Mouse (Mus musculus) MN1 (cell line): ENCODE measurements around the gene Srp72.
"Not testable (repeated sequence)": the region's sequence is repeated elsewhere in the genome, so short reads cannot be mapped to it uniquely, and the experiment has no call there.

Source experiments
- DNase-seq: peaks from one replicate; pipeline ENCODE4 v3.0.0-alpha.2; 2016; ENCODE audit warnings: low spot score

Gene Srp72

DNA sequence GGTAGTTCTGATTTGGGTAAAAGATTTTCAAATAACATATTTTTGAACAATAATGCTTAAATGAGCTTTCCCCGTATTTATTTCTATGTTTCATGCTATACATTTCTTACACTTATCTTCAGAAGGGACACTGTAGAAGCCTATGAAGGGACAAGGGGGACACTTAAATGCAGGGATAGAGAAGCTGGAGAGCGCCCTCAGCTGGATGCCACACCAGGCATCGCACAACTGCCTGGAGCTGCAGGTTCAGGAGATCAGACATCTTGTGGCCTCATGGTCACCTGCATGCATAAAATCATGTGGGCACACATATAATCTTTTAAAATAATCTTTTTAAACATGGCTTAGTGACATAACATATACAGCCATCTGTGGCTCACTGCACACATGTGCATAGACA lies 9.8 kb upstream of the Srp72 start:
- DNase-seq = no peak

DNA sequence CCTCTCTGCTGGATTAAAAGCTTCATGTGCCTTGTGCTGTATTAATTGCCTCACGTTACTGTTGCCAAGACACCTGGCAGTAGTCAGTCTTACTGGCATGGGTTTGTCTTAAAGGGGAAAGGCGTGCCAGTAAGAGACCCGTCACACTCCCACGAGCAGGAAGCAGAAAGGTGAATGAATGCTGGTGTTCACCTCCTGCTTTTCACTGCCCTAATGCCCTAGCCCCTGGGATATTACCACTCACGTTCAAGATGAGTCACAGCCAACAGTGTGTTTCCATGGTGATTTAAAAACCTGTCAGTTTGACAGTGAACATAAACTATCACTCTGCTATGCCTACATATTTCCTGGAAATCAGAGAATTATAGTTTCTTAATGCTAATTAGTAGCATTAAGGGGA lies 5.2 kb upstream of the Srp72 start:
- peak; percentile 67 for DNase-seq

DNA sequence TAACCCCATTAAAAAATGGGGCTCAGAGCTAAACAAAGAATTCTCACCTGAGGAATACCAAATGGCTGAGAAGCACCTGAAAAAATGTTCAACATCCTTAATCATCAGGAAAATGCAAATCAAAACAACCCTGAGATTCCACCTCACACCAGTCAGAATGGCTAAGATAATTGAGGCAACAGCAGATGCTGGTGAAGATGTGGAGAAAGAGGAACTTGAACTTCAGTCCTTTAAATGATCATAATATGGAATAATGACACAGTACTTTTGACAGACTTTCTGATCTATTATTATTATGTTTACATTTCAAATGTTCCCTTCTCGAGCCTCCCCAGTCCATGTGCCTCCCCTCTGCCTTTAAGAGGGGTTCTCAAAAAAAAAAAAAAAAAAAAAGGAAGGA lies 3.4 kb upstream of the Srp72 start:
- not testable (repeated sequence) for DNase-seq

DNA sequence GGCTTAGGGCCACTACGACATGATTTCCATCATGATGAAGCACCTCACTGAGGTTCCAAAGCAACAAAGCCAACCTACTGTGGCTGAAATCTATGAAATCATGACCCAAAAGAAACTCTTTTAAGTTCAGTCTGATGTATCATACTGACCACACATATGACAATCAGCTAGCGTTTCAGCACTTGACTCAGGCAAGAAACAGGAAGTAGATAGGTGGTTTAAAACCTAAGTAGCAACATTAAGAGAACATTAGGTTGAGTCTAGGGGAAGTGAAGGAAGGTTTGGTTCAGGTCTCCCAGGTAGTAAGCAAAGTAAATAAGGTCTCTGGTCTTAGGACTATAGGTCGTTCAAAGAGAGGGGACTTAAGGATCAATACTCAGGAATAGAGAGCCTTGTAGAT lies 995 bp upstream of the Srp72 start:
- DNase-seq = no peak

DNA sequence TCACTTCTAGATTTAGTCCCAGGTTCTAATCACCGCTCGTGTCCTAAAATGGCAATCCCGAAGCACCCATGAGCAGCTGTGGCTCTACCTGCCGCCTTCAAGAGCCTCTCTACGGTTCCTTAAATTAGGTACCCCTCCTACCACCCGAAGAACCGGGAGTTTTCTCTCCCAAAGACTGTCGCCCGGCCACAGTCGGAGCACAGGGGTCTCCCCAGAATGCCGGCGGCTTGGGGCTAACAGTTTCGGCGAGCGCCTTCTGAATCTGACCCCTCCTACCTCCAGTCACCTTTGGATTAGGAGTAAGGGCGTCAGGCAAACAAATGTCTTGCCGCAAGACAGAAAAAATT lies 303 bp upstream of the Srp72 start:
- DNase-seq = no peak

DNA sequence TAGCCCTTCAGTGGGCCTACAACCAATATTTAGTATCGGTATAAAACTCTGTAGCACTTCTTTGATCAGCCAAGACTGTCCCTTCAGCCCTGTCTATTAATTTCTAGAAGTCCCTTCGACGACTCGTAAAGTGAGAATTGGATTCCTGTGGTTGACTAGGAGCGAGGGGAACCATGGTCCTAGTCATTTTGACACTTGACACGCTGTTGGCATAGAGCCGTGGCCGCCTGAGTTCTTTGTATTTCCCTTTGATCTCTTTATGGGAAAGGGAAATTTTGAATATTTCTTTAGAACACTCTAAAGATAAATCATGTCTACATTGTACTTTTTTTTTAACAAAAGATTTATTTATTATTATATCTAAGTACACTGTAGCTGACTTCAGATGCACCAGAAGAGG lies 1.3 kb downstream of the Srp72 start:
- DNase-seq = no peak

DNA sequence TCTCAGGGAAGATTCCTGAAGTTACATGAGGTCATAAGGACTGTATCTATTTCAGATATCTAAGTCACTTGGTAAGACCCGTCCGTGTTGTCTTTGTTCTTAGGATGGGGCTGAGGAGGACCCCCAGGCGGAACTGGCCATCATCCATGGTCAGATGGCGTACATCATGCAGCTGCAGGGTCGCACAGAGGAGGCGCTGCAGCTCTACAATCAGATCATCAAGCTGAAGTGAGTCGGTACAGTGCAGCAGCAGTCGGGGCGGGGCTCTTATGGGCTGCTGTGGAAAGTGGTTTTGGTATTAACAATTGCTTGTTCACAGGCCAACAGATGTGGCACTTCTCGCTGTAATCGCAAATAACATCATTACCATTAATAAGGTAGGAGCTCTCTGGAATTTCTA lies 9.5 kb downstream of the Srp72 start:
- no peak for DNase-seq

DNA sequence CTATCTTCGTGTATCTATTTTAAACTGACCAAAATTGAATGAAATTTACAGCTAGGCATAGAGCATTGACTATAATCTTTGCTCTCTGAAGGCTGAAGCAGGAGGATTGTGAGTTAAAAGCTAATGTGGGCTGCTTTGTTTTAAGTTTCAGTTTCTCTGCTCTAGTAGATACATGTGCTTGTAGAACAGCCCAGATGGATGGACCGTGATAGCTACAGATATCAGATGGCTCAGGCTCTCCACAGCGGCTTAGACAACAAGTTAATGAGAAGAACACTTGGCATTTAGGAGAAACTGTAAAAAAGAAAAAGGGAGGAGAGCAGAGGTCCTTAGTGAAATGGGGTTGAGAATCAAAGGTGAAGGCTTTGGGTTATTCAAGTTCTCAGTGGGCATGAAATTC lies 16.3 kb downstream of the Srp72 start:
- DNase-seq = no peak

DNA sequence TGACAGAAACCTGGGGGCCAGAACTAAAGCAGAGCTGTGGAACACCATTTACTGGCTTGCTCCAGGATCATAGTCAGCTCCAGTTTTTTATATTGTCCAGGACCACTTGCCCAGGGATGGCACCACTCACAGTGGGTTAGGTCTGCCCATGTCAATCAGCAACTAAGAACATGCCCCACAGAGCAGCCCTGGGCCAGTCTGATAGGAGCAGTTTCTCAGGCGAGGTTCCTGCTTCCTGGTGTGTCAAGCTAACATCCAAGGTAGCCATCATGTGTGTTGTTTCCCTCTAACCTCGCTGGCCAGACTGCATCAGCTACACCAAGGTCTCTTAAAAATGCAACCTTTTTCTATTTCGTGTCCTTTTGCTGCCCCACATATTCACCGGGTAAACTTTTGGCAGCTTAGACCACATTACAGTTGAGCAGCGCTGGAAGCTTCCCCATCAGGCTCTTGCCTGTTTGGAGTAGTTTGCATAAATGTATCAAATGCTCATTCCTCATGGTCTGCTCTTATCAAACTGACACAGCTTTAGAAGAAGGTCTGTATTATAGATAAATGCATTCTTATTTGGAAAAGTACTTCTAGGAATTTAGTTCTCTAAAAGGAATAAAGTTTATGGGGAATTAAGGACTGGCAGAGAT lies 18.8 kb downstream of the Srp72 start:
- no peak for DNase-seq

DNA sequence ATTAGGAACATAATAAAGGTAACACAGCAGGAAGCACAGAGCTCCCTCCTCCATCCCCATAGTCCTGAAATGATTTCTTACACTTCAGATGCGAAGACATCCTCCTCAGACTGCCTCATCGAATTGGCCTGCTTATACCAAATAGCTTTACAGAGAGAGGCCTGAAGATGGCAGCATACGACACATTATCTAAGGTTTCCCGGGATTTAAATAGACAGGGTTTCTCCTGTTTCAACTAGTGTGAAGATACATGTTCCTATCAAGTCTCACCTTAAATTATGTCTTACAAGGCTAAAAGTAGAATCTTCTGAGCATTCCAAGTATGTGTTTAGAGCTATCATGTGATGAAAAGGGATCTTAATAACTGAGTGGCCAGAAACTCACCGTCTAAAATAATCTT lies 23.9 kb downstream of the Srp72 start:
- peak; percentile 63 for DNase-seq

DNA sequence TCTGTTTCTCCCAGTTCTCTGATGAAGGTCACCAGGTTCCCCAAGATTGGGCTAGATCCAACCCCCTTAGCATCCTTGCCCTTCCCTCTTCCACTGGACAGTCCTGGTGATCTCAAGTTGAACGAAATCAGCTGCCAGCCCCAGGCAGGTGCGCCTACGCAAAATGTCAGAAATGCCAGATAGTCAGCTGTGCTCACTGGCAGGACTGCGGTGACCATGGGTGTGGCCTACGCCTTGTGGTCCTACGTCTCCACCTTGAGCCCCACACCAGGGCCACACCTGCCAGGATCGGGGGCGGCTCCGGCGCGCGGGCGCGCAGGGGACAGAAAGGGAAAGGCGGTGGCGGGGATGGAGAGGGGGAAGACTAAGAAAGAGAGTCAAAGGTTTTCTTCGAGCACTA lies 26.7 kb downstream of the Srp72 start:
- no peak for DNase-seq

DNA sequence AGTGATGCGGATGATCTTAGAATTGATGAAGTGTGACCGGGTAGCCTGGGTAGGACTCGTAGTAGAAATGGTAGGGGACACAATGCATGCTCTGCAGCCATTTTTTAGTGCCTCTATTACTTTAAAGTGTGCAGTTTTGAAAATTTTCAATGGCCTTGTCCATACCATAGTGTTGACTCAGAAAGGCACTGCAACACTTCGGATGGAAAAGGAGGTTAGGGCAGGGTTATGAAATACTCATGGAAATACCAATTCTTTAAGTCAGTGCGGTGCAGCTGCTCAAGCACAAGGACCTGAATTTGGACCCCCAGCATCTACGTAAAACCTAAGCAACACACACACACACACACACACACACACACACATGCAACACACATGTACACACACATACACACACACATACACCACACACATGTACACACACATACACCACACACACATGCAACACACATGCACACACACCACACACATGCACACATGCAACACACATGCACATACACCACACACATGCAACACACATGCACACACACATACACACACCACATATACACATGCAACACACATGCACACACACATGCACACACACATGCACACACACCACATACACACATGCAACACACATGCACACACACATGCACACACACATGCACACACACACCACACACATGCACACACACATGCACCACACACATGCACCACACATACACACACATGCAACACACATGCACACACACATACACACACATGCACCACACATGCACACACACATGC lies 29.8 kb downstream of the Srp72 start, which contains the start of gene Arl9:
TSS of gene Arl9 (plus strand) at position 5 of the 771 bp plus-strand sequence.
- DNase-seq = no peak

DNA sequence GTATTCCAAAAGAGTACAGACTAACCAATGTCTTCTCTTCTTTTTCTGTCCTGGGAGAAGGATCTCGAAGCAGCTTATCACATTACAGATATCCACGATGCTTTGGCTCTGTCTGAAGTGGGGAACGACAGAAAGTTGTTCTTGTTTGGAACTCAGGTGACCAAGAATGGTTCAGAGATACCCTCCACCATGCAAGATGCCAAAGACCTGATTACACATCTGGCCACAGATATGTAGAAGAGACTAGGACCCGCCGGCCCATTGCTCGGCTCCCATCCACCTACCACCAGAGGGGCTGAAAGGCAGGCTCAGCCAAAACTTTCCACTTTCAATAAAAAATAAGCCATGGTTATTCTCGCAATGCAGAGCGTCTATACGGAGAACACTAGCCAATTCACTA lies 35.9 kb downstream of the Srp72 start:
- DNase-seq = no peak

DNA sequence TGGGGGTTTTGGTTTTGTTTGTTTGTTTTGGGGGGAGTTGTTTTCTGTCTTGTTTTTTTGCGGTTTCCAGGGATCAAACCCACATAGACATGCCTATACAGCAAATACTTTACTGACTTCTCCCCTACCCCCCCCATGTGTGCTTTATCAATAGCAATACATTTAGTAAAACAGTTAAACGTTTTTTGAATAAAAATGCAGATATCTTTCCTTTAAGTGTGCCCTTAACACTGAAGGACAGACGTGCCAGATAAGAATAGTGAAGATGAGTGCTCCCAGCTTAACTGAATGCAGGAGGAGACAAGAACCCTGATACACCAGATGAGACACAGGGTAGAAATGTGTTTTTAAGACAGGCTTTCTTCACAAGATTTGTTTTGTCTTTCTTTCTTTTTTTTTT lies 36.6 kb downstream of the Srp72 start:
- DNase-seq = no peak

DNA sequence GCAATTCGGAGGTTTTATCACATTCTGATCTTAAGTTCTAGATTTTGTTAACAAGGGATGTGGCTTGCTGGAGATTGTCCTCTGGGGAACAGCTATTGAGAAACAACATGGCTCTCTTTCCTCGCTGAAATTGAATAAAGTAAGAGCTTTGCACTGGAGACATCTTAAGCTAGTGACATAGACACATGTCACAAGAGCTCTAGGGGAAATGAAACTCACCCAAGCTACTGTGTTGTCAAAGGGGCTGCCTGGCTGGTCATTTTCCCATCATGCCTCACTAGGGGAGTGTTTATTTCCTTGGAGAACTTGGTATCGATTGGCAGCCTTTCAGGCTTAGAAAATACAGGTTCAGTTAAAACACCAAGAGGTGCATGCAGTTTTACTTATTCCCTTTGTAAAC lies 38.7 kb downstream of the Srp72 start:
- no peak for DNase-seq

DNA sequence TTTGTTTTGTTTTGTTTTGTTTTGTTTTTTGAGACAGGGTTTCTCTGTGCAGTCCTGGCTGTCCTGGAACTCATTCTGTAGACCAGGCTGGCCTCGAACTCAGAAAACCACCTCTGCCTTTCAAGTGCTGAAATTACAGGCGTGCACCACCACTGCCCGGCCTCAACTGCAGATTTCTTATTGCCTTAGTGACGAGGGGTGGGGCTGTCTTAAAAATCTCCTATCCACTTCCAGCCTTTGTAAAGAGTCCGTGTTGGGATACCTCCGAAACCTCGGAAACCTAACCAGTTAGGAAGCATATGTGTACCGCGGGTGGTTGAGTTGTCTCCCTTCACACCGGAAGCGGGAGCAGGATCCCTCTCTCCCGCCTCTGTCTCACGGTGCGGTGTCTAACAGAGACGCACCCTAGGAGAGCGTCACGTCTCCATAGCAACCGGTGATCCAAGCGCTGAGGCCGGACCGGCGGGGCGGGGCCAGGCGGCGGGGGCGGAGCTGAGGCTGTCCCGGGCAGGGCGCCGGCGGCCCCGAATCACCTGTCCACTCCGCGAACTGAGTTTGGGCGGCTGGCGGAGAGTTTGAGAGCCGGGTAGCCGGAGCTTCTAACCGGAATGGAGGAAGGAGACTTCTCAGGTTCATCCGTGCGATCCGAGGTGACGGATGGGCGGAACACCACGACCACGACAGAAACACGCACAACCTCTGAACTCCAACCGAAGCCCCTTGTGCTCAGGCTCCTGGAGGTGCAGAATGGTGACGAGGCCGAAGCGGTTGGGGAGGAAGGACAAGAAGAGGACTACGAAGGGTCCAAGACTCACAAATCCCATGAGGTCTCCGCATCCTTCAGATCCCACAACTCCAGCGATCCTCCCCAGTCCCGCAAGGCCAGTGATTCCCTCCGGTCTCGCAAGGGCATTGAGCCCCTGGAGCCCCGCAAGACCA lies 41.3 kb downstream of the Srp72 start, which contains the start of gene Thegl:
TSS of gene Thegl (plus strand) at position 480 of the 939 bp plus-strand sequence.
- DNase-seq = no peak

DNA sequence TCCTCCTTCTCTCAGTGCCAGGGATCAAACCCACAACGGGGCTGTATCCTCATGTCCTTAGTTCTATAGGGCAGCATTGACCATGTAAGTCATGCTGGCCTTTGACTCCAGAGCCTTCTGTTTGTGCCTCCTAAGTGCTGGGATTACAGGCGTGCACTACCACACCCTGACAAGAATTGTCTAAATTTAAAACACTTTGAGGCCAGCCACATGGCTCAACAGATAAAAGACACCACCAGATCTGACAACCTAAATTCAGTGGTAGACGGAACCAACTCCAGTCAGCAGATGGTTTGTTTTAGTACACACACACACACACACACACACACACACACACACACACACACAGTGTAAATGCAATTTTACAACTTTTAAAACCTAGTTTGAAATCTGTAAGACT lies 53.6 kb downstream of the Srp72 start:
- no peak for DNase-seq

DNA sequence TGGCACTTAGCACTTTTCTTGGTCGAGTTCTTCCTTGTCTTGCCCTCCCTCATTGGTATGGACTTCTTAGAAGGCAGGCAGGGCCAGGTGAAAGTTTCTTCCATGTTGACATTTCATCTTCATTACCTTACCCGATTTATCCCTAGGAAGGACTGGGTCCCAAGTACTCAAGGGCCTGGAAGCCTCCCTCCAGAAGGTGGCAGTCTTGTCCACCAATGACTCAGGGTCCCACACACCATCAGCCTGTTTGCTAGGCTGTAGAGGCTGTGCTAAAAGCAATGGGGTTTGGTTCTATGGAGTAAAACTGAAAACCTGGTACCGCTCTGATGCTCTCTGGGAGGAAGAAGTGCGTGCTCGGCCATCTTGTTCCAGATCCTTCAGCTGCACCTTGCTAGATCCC lies 55.3 kb downstream of the Srp72 start:
- peak; percentile 36 for DNase-seq

DNA sequence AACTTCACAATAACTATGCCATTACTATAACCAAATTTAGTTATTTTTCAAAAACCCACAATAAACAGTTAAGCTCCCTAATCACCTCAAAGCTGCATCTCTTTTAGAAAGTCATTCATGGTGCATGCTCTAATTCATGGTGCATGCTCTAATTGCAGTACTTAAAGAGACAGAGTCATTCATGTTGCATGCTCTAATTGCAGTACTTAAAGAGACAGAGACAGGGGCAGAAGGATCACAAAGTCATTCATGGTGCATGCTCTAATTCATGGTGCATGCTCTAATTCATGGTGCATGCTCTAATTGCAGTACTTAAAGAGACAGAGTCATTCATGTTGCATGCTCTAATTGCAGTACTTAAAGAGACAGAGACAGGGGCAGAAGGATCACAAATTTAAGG lies 60.6 kb downstream of the Srp72 start:
- not testable (repeated sequence) for DNase-seq

DNA sequence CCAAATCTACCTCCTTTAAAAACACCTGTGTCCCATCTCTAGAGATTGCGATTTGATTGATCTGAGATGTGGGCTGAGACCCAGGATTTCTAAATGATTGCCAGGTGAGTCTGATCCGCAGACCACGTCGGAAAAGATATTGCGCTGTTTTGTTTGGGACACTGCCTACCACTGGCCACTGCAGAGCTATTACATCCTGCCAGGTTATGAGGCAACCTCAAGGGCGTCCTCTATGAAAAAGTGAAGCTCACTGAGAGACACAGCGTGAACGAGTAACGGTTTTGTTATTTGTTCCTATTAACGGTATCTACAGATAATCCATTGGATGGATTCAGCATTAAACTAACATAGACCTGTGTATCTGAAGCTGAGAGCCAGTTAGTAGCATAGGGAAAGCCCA lies 64.0 kb downstream of the Srp72 start:
- no peak for DNase-seq

DNA sequence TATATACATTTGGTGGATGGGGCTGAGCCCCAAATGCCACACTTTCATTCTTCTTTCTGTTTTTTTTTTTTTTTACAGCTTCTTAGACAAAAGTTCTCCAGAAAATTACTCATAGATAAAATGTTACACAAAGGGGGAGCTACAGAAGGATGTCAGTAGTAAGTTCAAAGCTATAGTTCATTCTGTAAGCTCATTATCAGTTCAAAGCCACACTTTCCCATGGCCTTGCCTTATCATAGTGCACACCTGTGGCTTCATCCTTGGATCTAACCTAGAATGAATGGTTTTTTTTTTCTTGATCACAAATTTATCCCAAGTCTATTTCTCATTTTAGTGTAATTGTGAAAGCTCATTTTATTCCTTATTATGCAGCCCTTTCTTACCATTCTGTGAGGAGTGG lies 64.9 kb downstream of the Srp72 start:
- no peak for DNase-seq

DNA sequence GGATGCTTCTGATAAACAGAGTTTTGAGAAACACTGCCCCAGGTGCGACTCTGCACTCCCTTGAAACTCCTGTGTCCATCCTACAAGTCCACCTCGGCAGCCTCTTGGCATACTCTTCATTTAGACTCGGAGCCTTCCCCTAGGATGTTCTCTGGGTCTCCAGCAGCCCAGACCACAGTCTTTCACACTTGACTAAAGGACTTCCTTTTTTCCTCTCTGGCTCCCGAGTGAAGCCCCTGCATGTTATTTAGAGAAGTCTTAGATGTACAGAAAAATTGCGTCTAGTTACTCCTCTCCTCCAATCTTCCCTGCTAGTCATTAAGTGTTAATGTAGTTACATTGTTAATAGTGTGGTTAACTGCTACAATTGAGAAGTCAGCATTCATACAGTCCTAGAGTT lies 69.9 kb downstream of the Srp72 start:
- no peak for DNase-seq
